Mouse (Mus musculus): ENCODE measurements around the gene Chchd3. TPM values are rescaled to one million over a fixed set of nuclear protein-coding genes. Genes with fewer than 3 reads are reported as not detected.

The Chchd3 gene
- polyA plus RNA-seq (2014; fragmentation: Nextera tagmentation; extraction: Ambion mirVana): 120 and 125 TPM in 2 replicates

GRCm38 (mm10) chr6:33059735-33060576 lies at the start of gene Chchd3:
TSS of gene Chchd3 (minus strand) at chr6:33060260.
- peak within 1 kb of the TSS; percentile 93 for H3K4me2 ChIP-seq (ENCODE audit: low read length)
- H3K9ac ChIP-seq (ENCODE audit: low read length): peak within 1 kb of the TSS; percentile 75
- DNase-seq (ENCODE audit: low spot score): peak; percentile 94
- under 1% methylated on average over 50 of the region's 50 CpGs for WGBS
- H3K27ac ChIP-seq (ENCODE audit: low read depth): peak within 1 kb of the TSS; percentile 27; the same call in 1 of the 2 replicates
- H3K4me3 ChIP-seq (ENCODE audit: low read depth, low read length): peak within 1 kb of the TSS; percentile 95
- no peaks in the 10 kb centered on the region for H3K27me3 ChIP-seq (replicated peaks; ENCODE audit: control insufficient read depth, insufficient read depth, low read length)
- peaks cover 4% of the 10 kb centered on the region for H3K36me3 ChIP-seq (ENCODE audit: control insufficient read depth, insufficient read depth, low read length)
- no peaks in the 10 kb centered on the region for H3K9me3 ChIP-seq (ENCODE audit: control insufficient read depth, low read length)
- H3K4me1 ChIP-seq (replicated peaks; ENCODE audit: control insufficient read depth, insufficient read depth, low read length): peaks cover 4% of the 10 kb centered on the region; the same call in 1 of the 2 replicates
- peak; percentile 100 for ATAC-seq (replicated peaks; ENCODE audit: low FRiP score, low TSS enrichment, low read depth)

GRCm38 (mm10) chr6:33104661-33105060 lies 44.6 kb upstream of the Chchd3 start:
- no peaks in the 10 kb centered on the region for H3K9me3 ChIP-seq (ENCODE audit: control insufficient read depth, low read length)
- no peaks in the 10 kb centered on the region for H3K27me3 ChIP-seq (replicated peaks; ENCODE audit: control insufficient read depth, insufficient read depth, low read length)
- H3K27ac ChIP-seq (ENCODE audit: low read depth): no peak overlapping the region
- no peaks in the 10 kb centered on the region for H3K4me1 ChIP-seq (replicated peaks; ENCODE audit: control insufficient read depth, insufficient read depth, low read length)
- no peak overlapping the region for H3K4me3 ChIP-seq (ENCODE audit: low read depth, low read length)
- ATAC-seq (replicated peaks; ENCODE audit: low FRiP score, low TSS enrichment, low read depth) (no peak), DNase-seq (ENCODE audit: low spot score) (no peak)
- H3K36me3 ChIP-seq (ENCODE audit: control insufficient read depth, insufficient read depth, low read length): no peaks in the 10 kb centered on the region
- WGBS: 87% methylated on average over 6 of the region's 6 CpGs
- no peak overlapping the region for H3K4me2 ChIP-seq (ENCODE audit: low read length)
- no peak overlapping the region for H3K9ac ChIP-seq (ENCODE audit: low read length)

- Histone ChIP-seq H3K27me3 (replicated peaks; ENCODE audit: control insufficient read depth, insufficient read depth, low read length) (no peaks in the 10 kb centered on the region), H3K9ac (ENCODE audit: low read length) (no peak overlapping the region), H3K4me1 (replicated peaks; ENCODE audit: control insufficient read depth, insufficient read depth, low read length) (no peaks in the 10 kb centered on the region), H3K4me2 (ENCODE audit: low read length) (no peak overlapping the region), H3K4me3 (ENCODE audit: low read depth, low read length) (no peak overlapping the region), H3K27ac (ENCODE audit: low read depth) (no peak overlapping the region), H3K36me3 (ENCODE audit: control insufficient read depth, insufficient read depth, low read length) (no peaks in the 10 kb centered on the region), H3K9me3 (ENCODE audit: control insufficient read depth, low read length) (no peaks in the 10 kb centered on the region)
- DNase-seq (ENCODE audit: low spot score): no peak
- ATAC-seq (replicated peaks; ENCODE audit: low FRiP score, low TSS enrichment, low read depth): no peak
- 89% methylated on average over 4 of the region's 4 CpGs for WGBS
Observed at GRCm38 (mm10) chr6:33098903-33099302, 38.8 kb upstream of the Chchd3 start.

- DNase-seq (ENCODE audit: low spot score): no peak
Observed at GRCm38 (mm10) chr6:33094671-33095233, 34.7 kb upstream of the Chchd3 start.

GRCm38 (mm10) chr6:33080186-33080585 lies 20.1 kb upstream of the Chchd3 start:
- Histone ChIP-seq H3K9ac (ENCODE audit: low read length) (no peak overlapping the region), H3K4me3 (ENCODE audit: low read depth, low read length) (no peak overlapping the region), H3K9me3 (ENCODE audit: control insufficient read depth, low read length) (no peaks in the 10 kb centered on the region), H3K4me2 (ENCODE audit: low read length) (no peak overlapping the region), H3K36me3 (ENCODE audit: control insufficient read depth, insufficient read depth, low read length) (no peaks in the 10 kb centered on the region), H3K4me1 (replicated peaks; ENCODE audit: control insufficient read depth, insufficient read depth, low read length) (no peaks in the 10 kb centered on the region), H3K27me3 (replicated peaks; ENCODE audit: control insufficient read depth, insufficient read depth, low read length) (no peaks in the 10 kb centered on the region), H3K27ac (ENCODE audit: low read depth) (no peak overlapping the region)
- ATAC-seq (replicated peaks; ENCODE audit: low FRiP score, low TSS enrichment, low read depth): no peak
- no peak for DNase-seq (ENCODE audit: low spot score)
- 90% methylated on average over 1 of the region's 1 CpGs for WGBS

More at GRCm38 (mm10) chr6:33094671-33095233, 34.7 kb upstream of the Chchd3 start:
- H3K27me3 ChIP-seq (replicated peaks; ENCODE audit: control insufficient read depth, insufficient read depth, low read length): no peaks in the 10 kb centered on the region
- 72% methylated on average over 8 of the region's 8 CpGs for WGBS
- ATAC-seq (replicated peaks; ENCODE audit: low FRiP score, low TSS enrichment, low read depth): no peak
- no peak overlapping the region for H3K27ac ChIP-seq (ENCODE audit: low read depth)
- no peak overlapping the region for H3K4me3 ChIP-seq (ENCODE audit: low read depth, low read length)
- no peak overlapping the region for H3K9ac ChIP-seq (ENCODE audit: low read length)
- no peaks in the 10 kb centered on the region for H3K4me1 ChIP-seq (replicated peaks; ENCODE audit: control insufficient read depth, insufficient read depth, low read length)
- no peaks in the 10 kb centered on the region for H3K36me3 ChIP-seq (ENCODE audit: control insufficient read depth, insufficient read depth, low read length)
- H3K4me2 ChIP-seq (ENCODE audit: low read length): no peak overlapping the region
- no peaks in the 10 kb centered on the region for H3K9me3 ChIP-seq (ENCODE audit: control insufficient read depth, low read length)

- H3K27ac ChIP-seq (ENCODE audit: low read depth): no peak overlapping the region
- H3K9ac ChIP-seq (ENCODE audit: low read length): no peak overlapping the region
- no peaks in the 10 kb centered on the region for H3K9me3 ChIP-seq (ENCODE audit: control insufficient read depth, low read length)
- peak overlapping the region; percentile 41 for H3K4me2 ChIP-seq (ENCODE audit: low read length)
- DNase-seq (ENCODE audit: low spot score) (peak; percentile 50), ATAC-seq (replicated peaks; ENCODE audit: low FRiP score, low TSS enrichment, low read depth) (no peak)
- H3K27me3 ChIP-seq (replicated peaks; ENCODE audit: control insufficient read depth, insufficient read depth, low read length): no peaks in the 10 kb centered on the region
- H3K4me1 ChIP-seq (replicated peaks; ENCODE audit: control insufficient read depth, insufficient read depth, low read length): no peaks in the 10 kb centered on the region
- no peak overlapping the region for H3K4me3 ChIP-seq (ENCODE audit: low read depth, low read length)
- WGBS: 27% methylated on average over 19 of the region's 19 CpGs
- no peaks in the 10 kb centered on the region for H3K36me3 ChIP-seq (ENCODE audit: control insufficient read depth, insufficient read depth, low read length)
Observed at GRCm38 (mm10) chr6:33078260-33078936, 18.3 kb upstream of the Chchd3 start.

- H3K4me1 ChIP-seq (replicated peaks; ENCODE audit: control insufficient read depth, insufficient read depth, low read length): no peaks in the 10 kb centered on the region
- no peak overlapping the region for H3K9ac ChIP-seq (ENCODE audit: low read length)
- H3K4me2 ChIP-seq (ENCODE audit: low read length): no peak overlapping the region
- no peaks in the 10 kb centered on the region for H3K36me3 ChIP-seq (ENCODE audit: control insufficient read depth, insufficient read depth, low read length)
- 77% methylated on average over 4 of the region's 4 CpGs for WGBS
- H3K9me3 ChIP-seq (ENCODE audit: control insufficient read depth, low read length): no peaks in the 10 kb centered on the region
- no peak for DNase-seq (ENCODE audit: low spot score)
- H3K27ac ChIP-seq (ENCODE audit: low read depth): no peak overlapping the region
- ATAC-seq (replicated peaks; ENCODE audit: low FRiP score, low TSS enrichment, low read depth): no peak
- no peak overlapping the region for H3K4me3 ChIP-seq (ENCODE audit: low read depth, low read length)
- H3K27me3 ChIP-seq (replicated peaks; ENCODE audit: control insufficient read depth, insufficient read depth, low read length): no peaks in the 10 kb centered on the region
Observed at GRCm38 (mm10) chr6:33066462-33066861, 6.4 kb upstream of the Chchd3 start.

- H3K36me3 ChIP-seq (ENCODE audit: control insufficient read depth, insufficient read depth, low read length): peaks cover 10% of the 10 kb centered on the region
- peaks cover 4% of the 10 kb centered on the region; the same call in 1 of the 2 replicates for H3K4me1 ChIP-seq (replicated peaks; ENCODE audit: control insufficient read depth, insufficient read depth, low read length)
- no peaks in the 10 kb centered on the region for H3K27me3 ChIP-seq (replicated peaks; ENCODE audit: control insufficient read depth, insufficient read depth, low read length)
- ATAC-seq (replicated peaks; ENCODE audit: low FRiP score, low TSS enrichment, low read depth) (no peak), DNase-seq (ENCODE audit: low spot score) (peak; percentile 53)
- peak overlapping the region; percentile 95 for H3K4me3 ChIP-seq (ENCODE audit: low read depth, low read length)
- WGBS: 36% methylated on average over 7 of the region's 7 CpGs
- peak overlapping the region; percentile 75 for H3K9ac ChIP-seq (ENCODE audit: low read length)
- no peak overlapping the region for H3K27ac ChIP-seq (ENCODE audit: low read depth)
- peak overlapping the region; percentile 93 for H3K4me2 ChIP-seq (ENCODE audit: low read length)
- H3K9me3 ChIP-seq (ENCODE audit: control insufficient read depth, low read length): no peaks in the 10 kb centered on the region
Observed at GRCm38 (mm10) chr6:33059276-33059675, 784 bp downstream of the Chchd3 start.

Data from intestine, embryonic 14.5 days (tissue).